Mouse (Mus musculus): Measurements from ENCODE around the gene Uchl3. TPM values are rescaled to one million over a fixed set of nuclear protein-coding genes. Genes with fewer than 3 reads are reported as not detected.

Uchl3 gene
- polyA plus RNA-seq, 1 experiment = not detected

- Histone ChIP-seq H3K4me1 (ENCODE audit: control insufficient read depth, insufficient read depth, low read length) (no peaks in the 10 kb centered on the region), H3K4me3 (ENCODE audit: insufficient read depth, low read depth, low read length) (no peak overlapping the region), H3K27ac (ENCODE audit: insufficient read depth, low read depth, low read length) (no peak overlapping the region)
- TF ChIP-seq POLR2A (IDR thresholded peaks at IDR 0.05; ENCODE audit: insufficient read depth, low read depth, low read length) (no peak), CTCF (IDR thresholded peaks at IDR 0.05; ENCODE audit: insufficient read depth, low read depth, low read length) (no peak)
- 97% methylated on average over 5 of the region's 5 CpGs for WGBS
These were observed 53.3 kb downstream of the Uchl3 start for GRCm38 (mm10) chr14:101707088-101707487.

- Histone ChIP-seq H3K4me1 (ENCODE audit: control insufficient read depth, insufficient read depth, low read length) (no peaks in the 10 kb centered on the region), H3K27ac (ENCODE audit: insufficient read depth, low read depth, low read length) (no peak overlapping the region), H3K4me3 (ENCODE audit: insufficient read depth, low read depth, low read length) (no peak overlapping the region)
- WGBS = 80% methylated on average over 2 of the region's 2 CpGs
- TF ChIP-seq POLR2A (IDR thresholded peaks at IDR 0.05; ENCODE audit: insufficient read depth, low read depth, low read length) (no peak), CTCF (IDR thresholded peaks at IDR 0.05; ENCODE audit: insufficient read depth, low read depth, low read length) (no peak)
These were observed 60.6 kb downstream of the Uchl3 start for GRCm38 (mm10) chr14:101714414-101714813.

- peak within 1 kb of the TSS; percentile 46 for H3K4me3 ChIP-seq (ENCODE audit: insufficient read depth, low read depth, low read length)
- H3K4me1 ChIP-seq (ENCODE audit: control insufficient read depth, insufficient read depth, low read length) = peaks cover 12% of the 10 kb centered on the region
- 1% methylated on average over 51 of the region's 51 CpGs for WGBS
- no peak for TF ChIP-seq POLR2A (IDR thresholded peaks at IDR 0.05; ENCODE audit: insufficient read depth, low read depth, low read length)
- no peak for TF ChIP-seq CTCF (IDR thresholded peaks at IDR 0.05; ENCODE audit: insufficient read depth, low read depth, low read length)
- H3K27ac ChIP-seq (ENCODE audit: insufficient read depth, low read depth, low read length) = no peak within 1 kb of the TSS
These were observed 75.6 kb downstream of the Uchl3 start, which contains the start of the genes Gm9922 and Lmo7 for GRCm38 (mm10) chr14:101729237-101729971. TSS of gene Gm9922 (minus strand) at chr14:101729814. TSS of gene Lmo7 (plus strand) at chr14:101729957.

GRCm38 (mm10) chr14:101729972-101730692 is 76.4 kb downstream of the Uchl3 start:
- H3K27ac ChIP-seq (ENCODE audit: insufficient read depth, low read depth, low read length) = no peak overlapping the region
- H3K4me1 ChIP-seq (ENCODE audit: control insufficient read depth, insufficient read depth, low read length) = peaks cover 12% of the 10 kb centered on the region
- 2% methylated on average over 28 of the region's 28 CpGs for WGBS
- no peak for TF ChIP-seq CTCF (IDR thresholded peaks at IDR 0.05; ENCODE audit: insufficient read depth, low read depth, low read length)
- TF ChIP-seq POLR2A (IDR thresholded peaks at IDR 0.05; ENCODE audit: insufficient read depth, low read depth, low read length) = no peak
- peak overlapping the region; percentile 46 for H3K4me3 ChIP-seq (ENCODE audit: insufficient read depth, low read depth, low read length)

- Histone ChIP-seq H3K4me1 (ENCODE audit: control insufficient read depth, insufficient read depth, low read length) (peaks cover 11% of the 10 kb centered on the region), H3K4me3 (ENCODE audit: insufficient read depth, low read depth, low read length) (no peak overlapping the region), H3K27ac (ENCODE audit: insufficient read depth, low read depth, low read length) (no peak overlapping the region)
- 28% methylated on average over 10 of the region's 10 CpGs for WGBS
- TF ChIP-seq POLR2A (IDR thresholded peaks at IDR 0.05; ENCODE audit: insufficient read depth, low read depth, low read length) = no peak
- TF ChIP-seq CTCF (IDR thresholded peaks at IDR 0.05; ENCODE audit: insufficient read depth, low read depth, low read length) = no peak
These were observed 80.0 kb downstream of the Uchl3 start for GRCm38 (mm10) chr14:101733542-101734303.

GRCm38 (mm10) chr14:101737501-101737900 is 83.7 kb downstream of the Uchl3 start:
- no peak overlapping the region for H3K27ac ChIP-seq (ENCODE audit: insufficient read depth, low read depth, low read length)
- 87% methylated on average over 4 of the region's 4 CpGs for WGBS
- no peaks in the 10 kb centered on the region for H3K4me1 ChIP-seq (ENCODE audit: control insufficient read depth, insufficient read depth, low read length)
- no peak for TF ChIP-seq POLR2A (IDR thresholded peaks at IDR 0.05; ENCODE audit: insufficient read depth, low read depth, low read length)
- no peak for TF ChIP-seq CTCF (IDR thresholded peaks at IDR 0.05; ENCODE audit: insufficient read depth, low read depth, low read length)
- H3K4me3 ChIP-seq (ENCODE audit: insufficient read depth, low read depth, low read length) = no peak overlapping the region

Other genes starting within 250 kb of the Uchl3 start
- not detected in 2 replicates for gene Tbc1d4, start 44.8 kb upstream of the Uchl3 start, polyA plus RNA-seq (2012; ENCODE audit: insufficient read depth, insufficient read length, low replicate concordance, missing spikeins)
- gene Commd6, start 13.3 kb upstream of the Uchl3 start, polyA plus RNA-seq (2012; ENCODE audit: insufficient read depth, insufficient read length, low replicate concordance, missing spikeins) = not detected in 2 replicates
- not detected in 2 replicates for gene Gm9922, start 75.8 kb downstream of the Uchl3 start, polyA plus RNA-seq (2012; ENCODE audit: insufficient read depth, insufficient read length, low replicate concordance, missing spikeins)
- gene Lmo7, start 76.0 kb downstream of the Uchl3 start, polyA plus RNA-seq (2012; ENCODE audit: insufficient read depth, insufficient read length, low replicate concordance, missing spikeins) = not detected in 2 replicates